Mouse (Mus musculus): ENCODE results near the gene Sec14l5. TPM values are rescaled to one million over a fixed set of nuclear protein-coding genes. Genes with fewer than 3 reads are reported as not detected.
A peak's percentile ranks its signal among the peaks of the same experiment; 100 is the strongest.

Sec14l5 gene
- polyA plus RNA-seq, 1 experiment from 2014 or later = 1.2 TPM

DNA sequence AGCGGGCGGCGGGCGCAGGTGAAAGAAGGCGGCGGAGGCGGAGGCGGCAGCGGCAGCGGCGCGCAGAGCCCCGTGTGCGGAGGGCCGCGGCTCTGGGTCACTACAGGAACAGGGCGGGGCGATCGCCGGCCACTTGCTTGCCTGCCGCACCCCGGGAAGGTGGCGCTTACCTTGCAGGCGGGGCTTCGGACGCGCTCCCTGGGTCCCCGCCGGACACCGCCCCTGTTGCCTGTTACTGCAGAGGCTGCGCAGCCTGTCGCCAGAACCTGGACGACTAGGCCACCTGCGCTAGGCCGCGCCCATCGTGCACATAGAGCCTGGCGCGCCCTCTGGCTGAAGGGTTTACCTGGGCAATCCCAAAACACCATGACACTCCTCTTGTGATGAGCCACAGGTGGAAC, 14.5 kb upstream of the Sec14l5 start, which contains the start of gene Ppl:
Gene Ppl (minus strand): TSS at position 21 of the 401 bp plus-strand sequence.
- no peak within 1 kb of the TSS for H3K27ac ChIP-seq
- H3K9ac ChIP-seq = peak within 1 kb of the TSS; percentile 44; the same call in 1 of the 2 replicates
- H3K27me3 ChIP-seq (replicated peaks) = peaks cover 66% of the 10 kb centered on the region
- peak within 1 kb of the TSS; percentile 53 for H3K4me2 ChIP-seq (replicated peaks)
- WGBS = under 1% methylated on average over 39 of the region's 39 CpGs
- H3K9me3 ChIP-seq = no peaks in the 10 kb centered on the region
- ATAC-seq (ENCODE audit: low FRiP score, low read depth) = no peak
- H3K4me3 ChIP-seq = peak within 1 kb of the TSS; percentile 25
- peaks cover 12% of the 10 kb centered on the region; the same call in 1 of the 2 replicates for H3K4me1 ChIP-seq
- no peaks in the 10 kb centered on the region for H3K36me3 ChIP-seq

GRCm38 (mm10) chr16:5134623-5135330, 12.1 kb upstream of the Sec14l5 start:
- Histone ChIP-seq H3K36me3 (no peaks in the 10 kb centered on the region), H3K27ac (no peak overlapping the region), H3K9ac (no peak overlapping the region), H3K9me3 (no peaks in the 10 kb centered on the region), H3K4me1 (peaks cover 12% of the 10 kb centered on the region; the same call in 1 of the 2 replicates), H3K4me3 (no peak overlapping the region), H3K27me3 (replicated peaks) (peaks cover 53% of the 10 kb centered on the region), H3K4me2 (replicated peaks) (no peak overlapping the region)
- WGBS = 82% methylated on average over 14 of the region's 14 CpGs
- no peak for ATAC-seq (ENCODE audit: low FRiP score, low read depth)

GRCm38 (mm10) chr16:5135551-5136261, 11.2 kb upstream of the Sec14l5 start:
- Histone ChIP-seq H3K4me2 (replicated peaks) (no peak overlapping the region), H3K4me1 (peaks cover 12% of the 10 kb centered on the region; the same call in 1 of the 2 replicates), H3K27me3 (replicated peaks) (peaks cover 44% of the 10 kb centered on the region), H3K36me3 (no peaks in the 10 kb centered on the region), H3K9me3 (no peaks in the 10 kb centered on the region), H3K27ac (no peak overlapping the region), H3K4me3 (no peak overlapping the region), H3K9ac (no peak overlapping the region)
- ATAC-seq (ENCODE audit: low FRiP score, low read depth) = no peak
- WGBS = 64% methylated on average over 8 of the region's 8 CpGs

GRCm38 (mm10) chr16:5136505-5136904, 10.4 kb upstream of the Sec14l5 start:
- Histone ChIP-seq H3K9ac (no peak overlapping the region), H3K9me3 (no peaks in the 10 kb centered on the region), H3K36me3 (no peaks in the 10 kb centered on the region), H3K27ac (no peak overlapping the region), H3K4me2 (replicated peaks) (no peak overlapping the region), H3K4me1 (peaks cover 11% of the 10 kb centered on the region; the same call in 1 of the 2 replicates), H3K4me3 (no peak overlapping the region), H3K27me3 (replicated peaks) (peaks cover 36% of the 10 kb centered on the region)
- WGBS = 5% methylated on average over 4 of the region's 4 CpGs
- no peak for ATAC-seq (ENCODE audit: low FRiP score, low read depth)

- Histone ChIP-seq H3K4me1 (peaks cover 8% of the 10 kb centered on the region; the same call in 1 of the 2 replicates), H3K27ac (no peak overlapping the region), H3K9ac (no peak overlapping the region), H3K4me2 (replicated peaks) (no peak overlapping the region), H3K27me3 (replicated peaks) (peaks cover 30% of the 10 kb centered on the region), H3K4me3 (no peak overlapping the region), H3K9me3 (no peaks in the 10 kb centered on the region), H3K36me3 (no peaks in the 10 kb centered on the region)
- WGBS = 35% methylated on average over 12 of the region's 12 CpGs
- no peak for ATAC-seq (ENCODE audit: low FRiP score, low read depth)
Measured at GRCm38 (mm10) chr16:5137006-5137540, 9.8 kb upstream of the Sec14l5 start.

- peaks cover 7% of the 10 kb centered on the region; the same call in 1 of the 2 replicates for H3K27me3 ChIP-seq (replicated peaks)
- no peak overlapping the region for H3K9ac ChIP-seq
- no peak overlapping the region for H3K4me2 ChIP-seq (replicated peaks)
- WGBS = 31% methylated on average over 4 of the region's 4 CpGs
- no peak overlapping the region for H3K27ac ChIP-seq
- ATAC-seq (ENCODE audit: low FRiP score, low read depth) = no peak
- H3K9me3 ChIP-seq = no peaks in the 10 kb centered on the region
- no peak overlapping the region for H3K4me3 ChIP-seq
- no peaks in the 10 kb centered on the region for H3K36me3 ChIP-seq
- 0 out of 2 replicates have a peak, but pooled peaks cover 3% of the 10 kb centered on the region for H3K4me1 ChIP-seq
Measured at GRCm38 (mm10) chr16:5139741-5140140, 7.2 kb upstream of the Sec14l5 start.

- Histone ChIP-seq H3K4me3 (no peak overlapping the region), H3K9ac (no peak overlapping the region), H3K4me1 (0 out of 2 replicates have a peak, but pooled peaks cover 11% of the 10 kb centered on the region), H3K27me3 (replicated peaks) (peaks cover 18% of the 10 kb centered on the region; the same call in 1 of the 2 replicates), H3K36me3 (no peaks in the 10 kb centered on the region), H3K9me3 (no peaks in the 10 kb centered on the region), H3K27ac (no peak overlapping the region), H3K4me2 (replicated peaks) (peak overlapping the region; percentile 70; the same call in 1 of the 2 replicates)
- WGBS = under 1% methylated on average over 7 of the region's 7 CpGs
- ATAC-seq (ENCODE audit: low FRiP score, low read depth) = peak; percentile 59
Measured at GRCm38 (mm10) chr16:5145570-5145969, 1.3 kb upstream of the Sec14l5 start.

- no peaks in the 10 kb centered on the region for H3K36me3 ChIP-seq
- WGBS = 2% methylated on average over 26 of the region's 26 CpGs
- H3K9ac ChIP-seq = peak overlapping the region; percentile 45
- H3K27me3 ChIP-seq (replicated peaks) = peaks cover 18% of the 10 kb centered on the region; the same call in 1 of the 2 replicates
- no peaks in the 10 kb centered on the region for H3K9me3 ChIP-seq
- H3K4me3 ChIP-seq = peak overlapping the region; percentile 31
- 0 out of 2 replicates have a peak, but pooled peaks cover 11% of the 10 kb centered on the region for H3K4me1 ChIP-seq
- ATAC-seq (ENCODE audit: low FRiP score, low read depth) = peak; percentile 82
- peak overlapping the region; percentile 70 for H3K4me2 ChIP-seq (replicated peaks)
- no peak overlapping the region for H3K27ac ChIP-seq
Measured at GRCm38 (mm10) chr16:5146367-5147036, 407 bp upstream of the Sec14l5 start.

GRCm38 (mm10) chr16:5150544-5150943, 3.6 kb downstream of the Sec14l5 start:
- 50% methylated on average over 10 of the region's 10 CpGs for WGBS
- H3K4me1 ChIP-seq = peaks cover 11% of the 10 kb centered on the region; the same call in 1 of the 2 replicates
- no peak overlapping the region for H3K4me2 ChIP-seq (replicated peaks)
- no peak overlapping the region for H3K9ac ChIP-seq
- H3K9me3 ChIP-seq = no peaks in the 10 kb centered on the region
- H3K36me3 ChIP-seq = no peaks in the 10 kb centered on the region
- no peak overlapping the region for H3K27ac ChIP-seq
- no peak for ATAC-seq (ENCODE audit: low FRiP score, low read depth)
- peaks cover 18% of the 10 kb centered on the region; the same call in 1 of the 2 replicates for H3K27me3 ChIP-seq (replicated peaks)
- no peak overlapping the region for H3K4me3 ChIP-seq

DNA sequence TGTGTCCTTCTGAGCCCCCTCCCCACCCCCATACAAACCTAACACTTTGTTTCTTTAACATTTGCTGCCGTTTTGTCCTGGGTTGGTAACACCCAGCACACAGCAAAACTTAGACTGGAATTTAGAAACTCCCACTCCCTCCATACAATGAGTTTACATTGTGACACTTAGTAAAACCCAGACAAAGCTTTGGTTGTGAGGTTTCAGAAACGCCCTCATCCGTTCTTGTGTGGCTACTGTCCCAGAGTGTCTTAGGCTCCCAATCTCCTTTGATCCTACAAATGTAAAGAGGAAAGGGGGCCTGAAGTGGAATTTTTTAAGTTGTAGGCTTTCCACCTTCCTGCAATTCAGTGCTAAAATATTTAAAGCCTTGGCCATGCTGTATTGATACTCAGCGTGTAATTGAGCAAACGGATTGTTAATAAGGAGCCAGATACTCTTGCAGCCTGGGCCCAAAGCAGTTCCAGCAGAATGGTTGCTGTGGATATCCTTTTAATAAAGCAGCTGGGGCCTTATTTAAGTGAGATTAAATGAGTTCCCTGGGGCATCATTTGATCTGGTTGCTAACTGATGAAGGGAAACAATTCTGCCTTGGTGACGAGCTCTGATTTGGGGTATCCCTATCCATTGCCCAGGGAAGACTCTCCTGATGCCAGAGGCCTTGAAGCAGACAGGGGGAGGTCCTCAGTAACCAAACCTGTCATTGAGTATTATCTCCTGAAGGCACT, 6.6 kb downstream of the Sec14l5 start:
- no peak overlapping the region for H3K4me3 ChIP-seq
- 0 out of 2 replicates have a peak, but pooled peaks have one; percentile 33 for ATAC-seq (ENCODE audit: low FRiP score, low read depth)
- peaks cover 7% of the 10 kb centered on the region; the same call in 1 of the 2 replicates for H3K27me3 ChIP-seq (replicated peaks)
- H3K9me3 ChIP-seq = no peaks in the 10 kb centered on the region
- H3K9ac ChIP-seq = no peak overlapping the region
- H3K27ac ChIP-seq = no peak overlapping the region
- no peaks in the 10 kb centered on the region for H3K36me3 ChIP-seq
- no peaks in the 10 kb centered on the region; the same call in 1 of the 2 replicates for H3K4me1 ChIP-seq
- H3K4me2 ChIP-seq (replicated peaks) = no peak overlapping the region
- 44% methylated on average over 6 of the region's 6 CpGs for WGBS

DNA sequence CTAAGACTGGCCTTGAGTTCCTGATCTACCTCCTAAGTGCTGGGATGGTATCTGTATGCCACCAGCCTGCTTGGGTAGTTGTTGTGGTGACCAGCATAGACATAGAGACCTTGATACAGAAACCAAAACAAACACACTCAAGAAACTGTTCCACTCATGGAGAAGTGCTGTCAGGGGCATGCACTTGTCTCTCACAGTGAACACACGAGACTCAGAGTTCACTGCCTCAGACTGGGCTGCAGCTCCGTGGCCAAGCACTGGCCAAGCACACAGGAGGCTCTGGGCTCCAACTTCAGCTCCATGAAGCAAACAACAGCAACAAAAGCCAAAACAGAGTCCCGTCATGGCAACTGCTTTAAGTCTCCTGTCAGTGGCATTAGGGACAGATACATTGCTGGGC, 8.1 kb downstream of the Sec14l5 start:
- H3K27ac ChIP-seq = no peak overlapping the region
- no peak for ATAC-seq (ENCODE audit: low FRiP score, low read depth)
- H3K9ac ChIP-seq = no peak overlapping the region
- no peak overlapping the region for H3K4me2 ChIP-seq (replicated peaks)
- H3K4me3 ChIP-seq = no peak overlapping the region
- WGBS = 71% methylated on average over 3 of the region's 3 CpGs
- H3K27me3 ChIP-seq (replicated peaks) = peaks cover 4% of the 10 kb centered on the region; the same call in 1 of the 2 replicates
- no peaks in the 10 kb centered on the region for H3K36me3 ChIP-seq
- no peaks in the 10 kb centered on the region for H3K9me3 ChIP-seq
- no peaks in the 10 kb centered on the region; the same call in 1 of the 2 replicates for H3K4me1 ChIP-seq
